Mouse (Mus musculus) heart, postnatal 0 days (tissue): ENCODE results near the gene Ccdc146.

Experiments
- CTCF ChIP-seq: IDR thresholded peaks from 2 replicates; pipeline ENCODE4 v1.5.1; 2016; ENCODE audit warnings: antibody characterized with exemption, control low read depth, low read depth
- EP300 ChIP-seq: IDR thresholded peaks from 2 replicates; pipeline ENCODE4 v1.6.1; 2016; ENCODE audit warnings: antibody characterized with exemption, low read depth

- no peak for TF ChIP-seq CTCF
- TF ChIP-seq EP300, result no peak
Measured at GRCm38 (mm10) chr5:21245241-21245640, 179.2 kb downstream of the Ccdc146 start.
